Mouse (Mus musculus) liver, embryonic 14.5 days (tissue): ENCODE results near the gene 1110032A03Rik. TPM values are rescaled to one million over a fixed set of nuclear protein-coding genes. Genes with fewer than 3 reads are reported as not detected.

Experiments used
- ATAC-seq: fragments of 200-750 bp; cut with Nextera tagmentation; 2 replicates; pipeline ENCODE4 v1.8.0; 2017; ENCODE audit warnings: moderate number of reproducible peaks, mild to moderate bottlenecking, moderate library complexity; ENCODE audit not compliant: insufficient read depth
- DNase-seq, 3 experiments: peaks; one replicate each; pipeline ENCODE4 v3.0.0-alpha.2; 2012 to 2013; ENCODE audit warnings: low read depth in 3 of 3, low spot score in 3 of 3
- H3K27ac ChIP-seq: fragments of 300-500 bp; sonication (generic); 2 replicates; pipeline ENCODE4 v1.5.1; 2014; ENCODE audit warnings: moderate library complexity, mild to moderate bottlenecking, control low read depth, inconsistent platforms
- H3K27me3 ChIP-seq: fragments of 300-500 bp; sonication (generic); 2 replicates; pipeline ENCODE4 v1.6.1; 2014; ENCODE audit warnings: mild to moderate bottlenecking, low read length, moderate library complexity; ENCODE audit not compliant: control insufficient read depth, insufficient read depth
- H3K36me3 ChIP-seq: fragments of 300-500 bp; sonication (generic); replicated peaks from 2 replicates; pipeline ENCODE4 v1.6.1; 2014; ENCODE audit warnings: low read depth; ENCODE audit not compliant: control insufficient read depth, insufficient read depth
- H3K4me1 ChIP-seq, 2 experiments: fragments of 200-500 bp in 1 of 2; fragments of 300-500 bp in 1 of 2; sonication (generic) in 1 of 2; replicated peaks; 2 replicates each; pipeline ENCODE4 v1.6.1; 2012 to 2014; ENCODE audit warnings: antibody characterized with exemption in 1 of 2, inconsistent platforms in 1 of 2, low read length in 1 of 2; ENCODE audit not compliant: control insufficient read depth in 2 of 2, insufficient read depth in 2 of 2
- H3K4me2 ChIP-seq: fragments of 300-500 bp; sonication (generic); 2 replicates; pipeline ENCODE4 v1.6.1; 2014; ENCODE audit warnings: low read depth, mild to moderate bottlenecking, control low read depth, moderate library complexity
- H3K4me3 ChIP-seq, 2 experiments: fragments of 200-500 bp in 1 of 2; fragments of 300-500 bp in 1 of 2; sonication (generic) in 1 of 2; 2 replicates each; pipeline ENCODE4 v1.5.1; 2012 to 2014; ENCODE audit warnings: low read depth in 2 of 2, low read length in 2 of 2, mild to moderate bottlenecking in 2 of 2, control low read depth in 1 of 2, inconsistent platforms in 1 of 2, moderate library complexity in 1 of 2; ENCODE audit not compliant: insufficient read depth in 1 of 2
- H3K9ac ChIP-seq: fragments of 300-500 bp; sonication (generic); replicated peaks from 2 replicates; pipeline ENCODE4 v1.6.1; 2014; ENCODE audit warnings: mild to moderate bottlenecking, control low read depth, moderate library complexity
- H3K9me3 ChIP-seq: fragments of 300-500 bp; sonication (generic); 2 replicates; pipeline ENCODE4 v1.6.1; 2016; ENCODE audit warnings: low read length, mixed read lengths; ENCODE audit not compliant: control insufficient read depth
- CTCF ChIP-seq: IDR thresholded peaks from 2 replicates; pipeline ENCODE4 v1.5.1; 2016; ENCODE audit warnings: antibody characterized with exemption, low read depth, control low read depth
- EP300 ChIP-seq: IDR thresholded peaks from 2 replicates; pipeline ENCODE4 v1.6.1; 2016; ENCODE audit warnings: antibody characterized with exemption, low read depth
- WGBS: fragments of 180-500 bp; shearing (Covaris S2); extraction: QIAGEN DNeasy Blood & Tissue Kit; methylation state at CpG from one replicate; pipeline ENCODE4 v1.1.7; 2014; ENCODE audit not compliant: insufficient replicate concordance; 5-methylcytosine and 5-hydroxymethylcytosine counted together
- polyA plus RNA-seq, 2 experiments: library from polyadenylated mRNA; depleted of rRNA in 1 of 2; stranded (reverse) in 1 of 2; unstranded in 1 of 2; fragments of >200 nt; fragmentation: Nextera tagmentation in 1 of 2; extraction: Ambion mirVana in 1 of 2; gene quantifications; 2 replicates each; pipeline versions ENCODE4 v1.2.1 to v1.2.3; 2012 to 2014

Gene 1110032A03Rik
- polyA plus RNA-seq, 2 experiments, result 11.5 to 16.9 TPM

DNA sequence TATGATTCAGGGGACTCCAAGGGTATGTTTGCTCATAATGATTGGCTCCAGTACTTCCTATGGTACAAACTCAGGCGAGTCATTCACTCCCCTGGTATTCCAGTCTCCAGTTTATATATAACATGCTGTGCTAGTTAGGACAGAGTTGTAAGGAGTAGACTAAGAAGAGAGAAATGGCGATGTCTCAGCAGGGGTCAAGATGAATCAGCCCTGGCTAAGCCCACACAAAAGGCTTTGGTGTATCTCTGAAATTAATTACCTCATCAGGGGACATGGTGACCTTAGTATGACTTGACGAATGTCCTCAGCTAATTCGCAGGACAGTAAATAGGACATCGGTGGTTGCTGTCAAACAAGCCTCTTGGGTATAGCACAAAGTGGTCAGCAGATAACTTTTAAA lies 18.6 kb downstream of the 1110032A03Rik start:
- Histone ChIP-seq H3K4me2 (no peak overlapping the region), H3K9me3 (no peaks in the 10 kb centered on the region), H3K27ac (no peak overlapping the region), H3K36me3 (no peaks in the 10 kb centered on the region), H3K4me1 (no peaks in the 10 kb centered on the region), H3K9ac (no peak overlapping the region), H3K27me3 (no peaks in the 10 kb centered on the region; the same call in 1 of the 2 replicates), H3K4me3 (no peak overlapping the region)
- DNase-seq, result no peak
- WGBS, result 55% methylated on average over 5 of the region's 5 CpGs
- ATAC-seq, result no peak
- TF ChIP-seq CTCF (no peak), EP300 (no peak)

DNA sequence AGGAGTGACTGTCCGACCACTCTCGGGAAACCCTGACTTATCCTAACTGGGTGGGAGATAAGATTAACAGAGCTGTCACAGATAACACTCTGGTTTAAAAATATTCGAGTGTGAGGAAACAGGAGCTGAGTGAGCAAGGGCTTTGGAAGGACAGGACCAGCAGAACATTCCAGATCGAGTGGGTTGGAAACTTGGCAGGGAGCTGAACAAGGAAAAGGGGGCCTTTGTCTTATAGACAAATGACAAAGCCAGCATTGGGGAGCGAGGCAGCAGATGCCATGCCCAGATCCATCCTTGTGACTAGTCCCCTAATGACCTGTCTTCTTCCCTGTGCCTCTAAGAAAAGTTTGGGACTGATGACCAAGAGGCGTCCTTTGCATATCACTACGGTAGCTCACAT lies 21.4 kb downstream of the 1110032A03Rik start:
- no peak overlapping the region for H3K9ac ChIP-seq
- TF ChIP-seq EP300 (no peak), CTCF (no peak)
- no peak overlapping the region for H3K4me2 ChIP-seq
- WGBS, result 37% methylated on average over 7 of the region's 7 CpGs
- no peaks in the 10 kb centered on the region for H3K27me3 ChIP-seq
- H3K36me3 ChIP-seq, result no peaks in the 10 kb centered on the region
- H3K4me3 ChIP-seq, result no peak overlapping the region
- no peaks in the 10 kb centered on the region for H3K9me3 ChIP-seq
- no peak overlapping the region for H3K27ac ChIP-seq
- DNase-seq (no peak), ATAC-seq (no peak)
- no peaks in the 10 kb centered on the region for H3K4me1 ChIP-seq

DNA sequence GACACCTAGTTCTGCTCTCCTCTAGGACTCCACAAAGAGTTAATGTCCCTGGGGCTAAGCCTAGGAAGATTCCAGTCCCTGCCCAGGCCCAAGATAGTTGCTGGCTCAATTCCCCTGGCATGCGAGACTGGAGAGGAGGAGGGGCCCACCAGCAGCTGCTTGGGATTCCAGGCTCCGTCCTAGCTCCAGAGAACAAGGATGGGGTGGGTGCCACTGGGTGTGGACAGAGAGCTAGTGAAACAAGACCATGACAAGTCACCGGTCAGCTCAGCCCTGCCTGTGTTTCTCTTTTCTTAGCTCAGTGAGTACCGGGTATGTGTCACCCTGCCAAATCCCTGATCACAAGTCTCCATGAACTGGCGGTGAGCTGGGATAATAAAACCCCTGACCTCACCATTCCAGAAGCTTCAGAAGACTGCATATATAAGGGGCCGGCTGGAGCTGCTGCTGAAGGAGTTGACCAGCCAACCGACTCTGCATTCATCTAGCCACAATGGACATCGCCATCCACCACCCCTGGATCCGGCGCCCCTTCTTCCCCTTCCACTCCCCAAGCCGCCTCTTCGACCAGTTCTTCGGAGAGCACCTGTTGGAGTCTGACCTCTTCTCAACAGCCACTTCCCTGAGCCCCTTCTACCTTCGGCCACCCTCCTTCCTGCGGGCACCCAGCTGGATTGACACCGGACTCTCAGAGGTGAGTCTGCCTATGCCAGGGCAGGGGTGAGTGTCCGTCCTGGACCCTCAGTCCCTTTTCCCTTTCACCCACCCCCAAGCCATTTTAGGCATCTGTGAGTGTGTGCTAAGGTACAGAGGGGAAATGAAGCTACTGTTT lies 22.3 kb downstream of the 1110032A03Rik start:
- TF ChIP-seq EP300 (no peak), CTCF (no peak)

DNA sequence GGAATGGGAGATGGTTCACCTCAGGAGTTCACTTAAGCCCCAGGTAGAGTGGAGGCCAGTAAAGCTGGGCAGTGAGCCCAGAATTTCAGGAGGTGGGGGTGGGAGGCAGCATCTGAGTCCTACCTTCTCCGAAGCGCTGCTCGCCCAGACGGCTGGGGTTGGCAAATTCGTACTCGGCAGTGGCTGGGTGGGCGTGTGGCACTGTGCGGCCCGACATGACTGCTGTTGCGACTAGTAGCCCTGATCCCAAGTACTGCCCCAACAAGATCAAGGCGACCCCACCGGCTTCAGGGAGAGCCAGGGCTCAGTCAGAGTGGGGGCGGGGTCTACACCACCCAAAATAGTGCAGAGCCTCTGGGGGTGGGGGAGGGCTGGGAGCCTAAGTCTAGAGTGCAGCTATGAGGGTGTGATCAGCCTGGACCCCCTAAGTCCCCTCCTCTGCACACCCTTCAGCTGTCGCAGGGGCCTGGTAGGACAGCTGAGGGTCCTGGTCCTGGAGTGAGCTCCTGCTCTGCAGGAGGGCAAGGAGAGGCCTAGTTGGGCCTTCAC lies 23.2 kb downstream of the 1110032A03Rik start, which contains the start of gene Hspb2:
Hspb2 (minus strand) TSS at position 301 of the 549 bp plus-strand sequence.
- 71% methylated on average over 14 of the region's 14 CpGs for WGBS
- H3K9ac ChIP-seq, result no peak within 1 kb of the TSS

More for the DNA sequence above, 22.3 kb downstream of the 1110032A03Rik start:
- DNase-seq (no peak), ATAC-seq (no peak)
- Histone ChIP-seq H3K9me3 (no peaks in the 10 kb centered on the region), H3K4me3 (no peak overlapping the region), H3K36me3 (no peaks in the 10 kb centered on the region), H3K4me1 (no peaks in the 10 kb centered on the region), H3K27ac (no peak overlapping the region), H3K27me3 (no peaks in the 10 kb centered on the region), H3K9ac (no peak overlapping the region), H3K4me2 (no peak overlapping the region)
- 58% methylated on average over 17 of the region's 17 CpGs for WGBS

DNA sequence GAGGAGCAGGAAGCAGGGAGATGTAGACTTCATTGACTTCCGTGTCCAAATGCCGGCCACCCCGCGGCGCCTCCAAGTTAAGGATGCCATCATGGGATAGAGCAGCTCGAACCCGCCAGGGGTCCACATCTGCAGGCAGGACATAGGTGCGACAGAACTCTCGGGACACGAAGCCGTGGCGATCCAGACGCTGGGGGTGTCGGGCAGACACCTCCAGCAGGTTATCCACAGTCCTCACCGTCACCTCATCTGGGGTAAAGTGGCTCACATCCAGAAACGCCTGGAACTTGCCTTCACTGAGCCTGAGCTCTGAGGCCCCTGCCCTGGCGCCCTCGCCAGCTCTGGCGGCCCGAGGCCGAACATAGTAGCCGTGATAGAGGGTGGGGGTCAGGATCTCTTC lies 24.0 kb downstream of the 1110032A03Rik start, which contains the start of gene Cryab:
Cryab (plus strand) TSS at position 3 of the 400 bp plus-strand sequence.
- Histone ChIP-seq H3K27me3 (no peaks in the 10 kb centered on the region; the same call in 1 of the 2 replicates), H3K36me3 (no peaks in the 10 kb centered on the region), H3K9ac (no peak within 1 kb of the TSS), H3K9me3 (no peaks in the 10 kb centered on the region), H3K27ac (no peak within 1 kb of the TSS), H3K4me2 (no peak within 1 kb of the TSS), H3K4me1 (no peaks in the 10 kb centered on the region), H3K4me3 (no peak within 1 kb of the TSS)
- DNase-seq, result no peak
- no peak for ATAC-seq
- TF ChIP-seq CTCF (no peak), EP300 (no peak)
- WGBS, result 58% methylated on average over 22 of the region's 22 CpGs

More for the DNA sequence above, 23.2 kb downstream of the 1110032A03Rik start, which contains the start of gene Hspb2:
- ATAC-seq (no peak), DNase-seq (no peak)
- H3K4me3 ChIP-seq, result no peak within 1 kb of the TSS
- no peaks in the 10 kb centered on the region for H3K36me3 ChIP-seq
- H3K4me2 ChIP-seq, result no peak within 1 kb of the TSS
- H3K27ac ChIP-seq, result no peak within 1 kb of the TSS
- H3K4me1 ChIP-seq, result no peaks in the 10 kb centered on the region
- H3K27me3 ChIP-seq, result no peaks in the 10 kb centered on the region
- H3K9me3 ChIP-seq, result no peaks in the 10 kb centered on the region
- TF ChIP-seq CTCF (no peak), EP300 (no peak)
